Mouse (Mus musculus) embryo, embryonic 10.5 days (tissue): ENCODE results near the gene Plin2.

Experiments used
- DNase-seq: peaks from one replicate; pipeline ENCODE4 v3.0.0-alpha.2; 2015; ENCODE audit warnings: low spot score

Gene Plin2

GRCm38 (mm10) chr4:86669780-86670201 lies at the start of gene Plin2:
Plin2 (minus strand) TSS chr4:86670060.
- DNase-seq, result peak; percentile 85

GRCm38 (mm10) chr4:86718878-86719577 lies 49.2 kb upstream of the Plin2 start:
- no peak for DNase-seq

GRCm38 (mm10) chr4:86717176-86717575 lies 47.3 kb upstream of the Plin2 start:
- DNase-seq, result no peak

DNA sequence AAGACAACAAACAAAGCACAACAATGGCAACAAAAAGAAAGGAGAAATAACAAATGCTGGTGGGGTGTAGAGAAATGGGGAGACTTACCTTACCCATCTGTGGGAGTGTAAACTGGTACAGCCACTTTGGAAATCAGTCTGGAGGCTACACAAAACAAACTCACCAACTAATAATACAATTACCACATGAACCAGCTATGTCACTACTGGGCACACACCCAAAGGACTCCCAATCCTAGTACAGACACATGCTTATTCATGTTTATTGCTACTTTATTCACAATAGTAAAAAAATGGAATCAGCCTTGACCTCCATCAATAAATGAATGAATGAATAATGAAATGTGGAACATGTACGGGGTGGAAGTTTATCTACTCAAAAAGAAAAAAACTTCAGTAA lies 45.5 kb upstream of the Plin2 start:
- DNase-seq, result no peak

DNA sequence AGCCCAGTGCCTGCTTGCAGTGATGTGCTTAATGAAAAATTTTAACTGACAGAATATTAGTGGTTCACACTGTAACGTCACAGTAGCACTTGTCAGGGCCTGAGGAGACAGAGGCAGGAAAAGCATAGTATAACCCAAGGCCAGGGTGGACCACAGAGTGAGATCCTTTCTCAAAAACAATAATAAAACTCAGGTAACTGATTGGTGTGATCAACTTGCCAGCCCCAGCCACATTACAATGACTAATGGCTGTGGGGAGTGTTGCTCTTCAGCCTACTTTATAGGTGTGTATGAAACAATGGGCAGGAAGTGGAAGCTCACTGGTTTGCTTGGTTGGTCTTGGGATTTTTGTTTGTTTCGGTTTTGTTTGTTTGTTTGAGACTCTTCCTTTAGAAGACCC lies 43.7 kb upstream of the Plin2 start:
- DNase-seq, result no peak

DNA sequence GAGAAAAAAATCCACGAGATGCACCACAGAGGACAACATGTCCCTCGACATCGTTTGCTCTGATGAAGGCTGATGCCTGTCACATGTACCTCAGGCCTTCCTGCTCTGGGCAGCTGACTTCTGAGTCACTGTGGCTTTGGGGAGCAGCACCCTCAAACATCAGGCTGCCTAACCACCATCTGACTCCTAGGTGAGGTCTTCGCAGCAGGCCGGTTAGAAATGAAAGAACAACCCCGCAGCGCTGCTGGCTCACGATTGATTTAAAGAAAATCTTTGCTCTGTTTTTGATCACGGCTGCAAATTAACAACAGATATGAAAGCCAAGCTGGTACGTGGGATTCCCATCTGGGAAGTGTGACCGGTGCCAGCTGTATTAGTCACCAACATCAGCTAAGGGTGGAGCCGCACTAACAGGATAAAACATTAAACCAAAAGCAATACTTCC lies 42.9 kb upstream of the Plin2 start:
- DNase-seq, result no peak

- DNase-seq, result no peak
Measured at GRCm38 (mm10) chr4:86710666-86711215, 40.9 kb upstream of the Plin2 start.

- no peak for DNase-seq
Measured at GRCm38 (mm10) chr4:86710034-86710650, 40.3 kb upstream of the Plin2 start.

- no peak for DNase-seq
Measured at GRCm38 (mm10) chr4:86708801-86709200, 38.9 kb upstream of the Plin2 start.

GRCm38 (mm10) chr4:86699161-86699865 lies 29.5 kb upstream of the Plin2 start:
- no peak for DNase-seq

DNA sequence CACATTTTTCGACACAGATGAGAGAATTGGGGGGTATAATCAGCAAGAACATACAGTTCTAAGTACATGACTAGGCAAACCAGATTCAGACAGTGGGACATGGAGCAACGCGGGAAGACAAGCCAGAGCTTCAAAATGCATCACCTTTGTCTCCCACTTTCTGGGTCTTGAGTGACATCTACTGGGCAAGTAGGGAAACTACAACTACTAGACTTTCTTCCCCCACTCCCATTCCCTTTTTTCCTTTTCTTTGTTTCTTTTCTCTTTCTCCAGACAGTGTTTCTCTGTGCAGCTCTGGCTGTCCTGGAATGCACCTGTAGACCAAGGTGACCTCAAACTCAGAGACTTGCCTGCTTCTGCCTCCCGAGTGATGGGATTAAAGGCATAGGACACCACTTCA lies 27.0 kb upstream of the Plin2 start:
- peak; percentile 89 for DNase-seq

DNA sequence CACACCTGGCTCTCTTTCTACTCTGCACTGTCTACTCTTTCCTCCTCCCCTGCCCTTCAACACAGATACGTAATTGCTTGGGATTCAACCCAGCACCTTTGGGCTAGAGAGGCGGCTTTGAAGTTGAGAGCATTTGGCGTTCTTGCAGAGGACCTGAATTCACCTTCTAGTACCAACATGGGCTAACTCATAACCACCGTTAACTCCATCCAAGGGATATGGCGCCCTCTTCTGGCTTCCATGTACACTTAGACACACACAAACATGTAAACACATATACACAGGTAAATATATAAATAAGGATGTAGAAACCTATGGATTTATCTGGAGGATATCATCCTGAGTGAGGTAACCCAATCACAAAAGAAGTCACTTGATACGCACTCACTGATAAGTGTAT lies 25.2 kb upstream of the Plin2 start:
- DNase-seq, result peak; percentile 72

- DNase-seq, result no peak
Measured at GRCm38 (mm10) chr4:86692931-86693330, 23.1 kb upstream of the Plin2 start.

DNA sequence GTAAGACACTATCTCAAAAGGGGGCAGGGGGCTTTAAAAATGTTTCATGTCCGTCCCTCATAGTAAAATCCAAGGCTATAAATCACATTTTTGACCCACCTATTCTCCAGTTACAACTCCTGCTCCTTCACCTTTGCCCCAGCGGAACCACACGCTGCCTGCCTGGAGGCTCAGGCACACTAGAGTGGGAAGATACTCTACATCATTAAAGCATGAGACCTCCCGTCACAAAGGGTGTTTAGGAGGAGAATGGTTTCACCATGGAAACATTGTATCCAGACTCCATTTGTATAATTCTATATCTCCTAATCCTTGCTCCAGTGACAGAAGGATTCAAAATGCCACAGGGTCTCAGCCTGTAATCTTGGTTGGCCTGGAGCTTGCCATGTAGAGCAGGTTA lies 21.4 kb upstream of the Plin2 start:
- DNase-seq, result peak; percentile 4

DNA sequence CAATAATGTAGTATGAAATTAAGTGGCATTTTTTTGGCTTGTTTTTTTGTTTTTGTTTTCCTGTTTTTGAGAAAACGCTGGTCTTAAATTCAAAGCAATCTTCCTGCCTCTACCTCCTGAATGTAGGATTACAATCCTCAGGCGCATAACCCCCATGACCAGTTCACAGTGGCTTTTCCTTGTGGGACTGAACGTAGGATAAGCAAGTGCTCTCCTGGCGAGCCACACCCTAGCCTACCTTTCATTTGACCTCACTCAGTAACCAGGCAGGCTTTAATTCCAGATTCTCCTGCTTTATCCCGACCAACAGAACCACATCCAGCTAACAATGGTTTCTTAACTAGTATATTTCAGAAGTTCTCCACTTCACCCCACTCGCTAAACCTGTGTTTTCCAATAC lies 20.9 kb upstream of the Plin2 start:
- DNase-seq, result no peak

- DNase-seq, result no peak
Measured at GRCm38 (mm10) chr4:86690194-86690593, 20.3 kb upstream of the Plin2 start.

- no peak for DNase-seq
Measured at GRCm38 (mm10) chr4:86689056-86689735, 19.3 kb upstream of the Plin2 start.

GRCm38 (mm10) chr4:86686564-86686963 lies 16.7 kb upstream of the Plin2 start:
- no peak for DNase-seq

DNA sequence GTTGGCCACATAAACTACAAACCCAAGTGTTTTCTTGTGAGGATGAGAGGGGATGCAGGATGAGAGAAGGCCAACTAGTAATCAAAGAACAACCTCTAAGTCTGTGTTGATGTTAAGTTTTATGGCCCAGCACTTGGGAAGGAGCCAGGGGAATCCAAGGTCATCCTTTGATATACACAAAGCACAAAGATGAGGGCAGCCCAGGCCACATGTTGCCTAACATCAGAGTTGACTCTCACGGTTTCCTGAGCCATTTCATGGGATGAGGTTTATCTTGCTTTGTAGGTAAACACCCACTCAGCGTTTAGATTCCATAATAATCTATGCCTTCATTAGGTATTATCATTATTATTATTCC lies 16.1 kb upstream of the Plin2 start:
- no peak for DNase-seq

- DNase-seq, result no peak
Measured at GRCm38 (mm10) chr4:86685231-86686008, 15.6 kb upstream of the Plin2 start.

DNA sequence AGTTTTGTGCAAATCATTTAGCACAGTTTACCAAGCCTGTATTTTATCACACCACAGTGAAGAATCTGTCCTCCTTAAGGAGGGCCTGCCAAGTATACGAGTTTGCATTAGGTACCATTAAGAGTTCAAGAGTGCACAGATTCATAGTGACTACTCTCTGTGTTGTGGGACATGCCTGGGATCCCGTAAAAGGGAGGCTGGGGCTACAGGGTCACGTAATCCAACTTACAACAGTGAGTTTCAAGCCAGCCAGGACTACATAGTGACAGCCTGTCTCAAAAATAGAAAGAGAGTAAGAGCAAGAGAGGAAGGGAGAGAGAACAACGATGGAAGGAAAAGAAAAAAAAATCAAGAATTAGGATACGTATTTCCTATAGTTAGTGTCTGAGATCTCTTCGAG lies 14.9 kb upstream of the Plin2 start:
- DNase-seq, result no peak

GRCm38 (mm10) chr4:86683746-86684145 lies 13.9 kb upstream of the Plin2 start:
- no peak for DNase-seq
